Mouse (Mus musculus) B cell, adult 2 months (primary cell): ENCODE results near the gene Dchs2.

Experiments
- DNase-seq, 2 experiments: peaks; one replicate each; pipeline ENCODE4 v3.0.0; 2022

Dchs2 gene

GRCm38 (mm10) chr3:83266009-83266408 is 138.3 kb downstream of the Dchs2 start:
- no peak for DNase-seq

GRCm38 (mm10) chr3:83270228-83270627 is 142.5 kb downstream of the Dchs2 start:
- DNase-seq, result no peak

- DNase-seq, result no peak
Observed at GRCm38 (mm10) chr3:83270982-83271381, 143.2 kb downstream of the Dchs2 start.

- peak; percentile 32 to 35 for DNase-seq
Observed at GRCm38 (mm10) chr3:83273555-83274244, 146.0 kb downstream of the Dchs2 start.

GRCm38 (mm10) chr3:83275703-83276102 is 148.0 kb downstream of the Dchs2 start:
- no peak for DNase-seq

GRCm38 (mm10) chr3:83283882-83284281 is 156.1 kb downstream of the Dchs2 start:
- DNase-seq, result no peak

DNA sequence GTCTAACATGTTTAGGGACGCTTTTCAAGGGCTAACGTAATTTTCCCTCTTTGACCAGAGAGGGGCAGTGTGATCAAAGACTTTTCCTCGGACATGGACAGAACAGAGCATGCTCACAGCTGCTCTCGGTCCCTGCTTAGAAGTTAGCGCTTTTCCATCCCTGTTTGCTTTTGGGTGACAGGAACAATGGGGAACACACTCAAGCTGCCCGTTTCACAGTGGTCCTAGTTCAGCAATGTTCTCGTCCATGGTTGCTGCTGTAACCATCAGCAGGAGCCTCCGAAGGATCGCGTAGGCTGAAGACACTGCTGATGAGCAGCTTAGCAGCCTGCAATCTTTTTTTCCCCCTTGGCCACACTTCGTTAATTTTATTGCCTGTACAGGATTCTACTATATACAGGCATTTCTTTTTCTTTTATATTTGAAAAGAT is 159.2 kb downstream of the Dchs2 start:
- DNase-seq, result no peak

- DNase-seq, result no peak
Observed at GRCm38 (mm10) chr3:83288118-83288840, 160.5 kb downstream of the Dchs2 start.

DNA sequence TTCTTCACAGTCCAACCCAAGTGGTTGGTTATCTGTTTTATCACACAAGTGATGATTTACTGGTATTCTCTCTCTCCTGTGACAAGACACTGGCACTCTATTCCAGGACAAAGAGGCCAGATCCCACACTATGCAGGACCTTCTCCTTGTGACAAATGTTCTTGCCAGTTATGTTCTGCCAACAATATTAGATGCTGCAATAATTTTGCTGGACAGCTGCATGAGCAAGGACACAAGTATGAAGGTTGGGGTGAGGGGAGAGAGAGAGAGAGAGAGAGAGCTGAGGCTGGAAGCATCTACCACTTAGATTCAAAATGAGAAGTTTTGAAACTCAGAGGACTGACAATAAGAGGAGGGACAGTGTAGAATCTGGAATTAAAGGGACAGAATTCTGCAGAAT is 162.7 kb downstream of the Dchs2 start:
- DNase-seq, result no peak

- DNase-seq, result no peak
Observed at GRCm38 (mm10) chr3:83290953-83291352, 163.2 kb downstream of the Dchs2 start.

- no peak for DNase-seq
Observed at GRCm38 (mm10) chr3:83299783-83300382, 172.1 kb downstream of the Dchs2 start.

- DNase-seq, result no peak
Observed at GRCm38 (mm10) chr3:83303876-83304275, 176.1 kb downstream of the Dchs2 start.

- DNase-seq, result no peak
Observed at GRCm38 (mm10) chr3:83345928-83346327, 218.2 kb downstream of the Dchs2 start.

- DNase-seq, result no peak
Observed at GRCm38 (mm10) chr3:83368500-83369068, 240.8 kb downstream of the Dchs2 start.

- DNase-seq, result no peak
Observed at GRCm38 (mm10) chr3:83369871-83370270, 242.1 kb downstream of the Dchs2 start.

GRCm38 (mm10) chr3:83374333-83374732 is 246.6 kb downstream of the Dchs2 start:
- no peak for DNase-seq

DNA sequence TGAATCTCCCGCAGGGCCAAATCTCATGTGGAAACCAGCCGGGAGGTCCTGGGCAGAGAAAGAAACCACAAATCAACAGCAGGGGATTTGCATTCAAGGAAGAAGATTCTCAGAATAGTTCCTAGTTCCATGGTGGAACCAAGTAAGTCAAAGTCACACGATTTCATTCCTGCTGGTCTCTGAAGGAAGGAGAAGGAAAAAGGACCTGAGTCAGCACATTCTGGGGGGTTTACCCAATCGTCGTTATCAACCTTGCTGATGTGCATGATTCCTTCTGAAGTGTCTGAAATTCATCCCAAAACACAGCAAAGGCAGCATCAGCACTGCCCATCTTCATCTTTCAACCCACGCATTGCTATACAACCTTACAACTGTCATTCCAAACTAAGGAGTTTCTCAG is 249.1 kb downstream of the Dchs2 start:
- no peak for DNase-seq
